Mouse (Mus musculus) liver, adult 2 months (tissue): ENCODE results near the gene Vmn1r137. TPM values are rescaled to one million over a fixed set of nuclear protein-coding genes. Genes with fewer than 3 reads are reported as not detected.
"Not testable (repeated sequence)": the region's sequence is repeated elsewhere in the genome, so short reads cannot be mapped to it uniquely, and the experiment has no call there.

Experiments used
- DNase-seq: peaks from one replicate; pipeline ENCODE4 v3.0.0-alpha.2; 2011; ENCODE audit warnings: low read depth, low spot score; ENCODE audit errors: extremely low read depth
- H3K27ac ChIP-seq: fragments of 200-500 bp; replicated peaks from 2 replicates; pipeline ENCODE4 v1.5.1; 2012; ENCODE audit warnings: low read depth, mild to moderate bottlenecking, control low read depth, inconsistent platforms, low read length; ENCODE audit not compliant: insufficient read depth
- H3K27me3 ChIP-seq: fragments of 200-500 bp; 2 replicates; pipeline ENCODE4 v1.6.1; 2012; ENCODE audit warnings: mild to moderate bottlenecking, moderate library complexity, low read length, inconsistent platforms; ENCODE audit not compliant: control insufficient read depth, insufficient read depth
- H3K36me3 ChIP-seq: fragments of 200-500 bp; 2 replicates; pipeline ENCODE4 v1.6.1; 2012; ENCODE audit warnings: low read length, inconsistent platforms; ENCODE audit not compliant: control insufficient read depth, insufficient read depth
- H3K4me1 ChIP-seq: fragments of 200-500 bp; 2 replicates; pipeline ENCODE4 v1.6.1; 2011; ENCODE audit warnings: low read length; ENCODE audit not compliant: control insufficient read depth, insufficient read depth
- H3K4me3 ChIP-seq: fragments of 200-500 bp; 2 replicates; pipeline ENCODE4 v1.5.1; 2011; ENCODE audit warnings: low read depth, mild to moderate bottlenecking, control low read depth, low read length, moderate library complexity; ENCODE audit not compliant: insufficient read depth
- H3K79me2 ChIP-seq: fragments of 200-500 bp; 2 replicates; pipeline ENCODE4 v1.6.1; 2012; ENCODE audit warnings: inconsistent platforms, mild to moderate bottlenecking, low read length, moderate library complexity; ENCODE audit not compliant: control insufficient read depth, insufficient read depth
- H3K9ac ChIP-seq: fragments of 200-500 bp; 2 replicates; pipeline ENCODE4 v1.6.1; 2012; ENCODE audit warnings: low read depth, mild to moderate bottlenecking, control low read depth, inconsistent platforms, low read length
- WGBS: fragments of 180-500 bp; shearing (Covaris S2); methylation state at CpG from one replicate; pipeline ENCODE4 v1.1.7; 2018; 5-methylcytosine and 5-hydroxymethylcytosine counted together
- polyA plus RNA-seq: library from polyadenylated mRNA; depleted of rRNA; stranded (reverse); fragments of >200 nt; gene quantifications from 2 replicates; pipeline ENCODE4 v1.2.3, GENCODE M21; 2012; rRNA removed
- total RNA-seq: library from RNA; depleted of rRNA; stranded (reverse); fragments of >200 nt; gene quantifications from 2 replicates; pipeline ENCODE4 v1.2.3, GENCODE M21; 2014; rRNA removed

The Vmn1r137 gene
- not detected in 2 replicates for total RNA-seq
- not detected in 2 replicates for polyA plus RNA-seq

- not testable (repeated sequence) for H3K27me3 ChIP-seq, H3K36me3 ChIP-seq, H3K79me2 ChIP-seq, H3K9ac ChIP-seq, H3K27ac ChIP-seq, DNase-seq, H3K4me3 ChIP-seq, H3K4me1 ChIP-seq
- no CpG with 5 or more reads among the region's 3 CpGs for WGBS
Observed at GRCm38 (mm10) chr7:21994287-21994686, at the start of gene Vmn1r137. Gene Vmn1r137 (plus strand): TSS chr7:21994587.

- DNase-seq, H3K27me3 ChIP-seq, H3K9ac ChIP-seq, H3K4me3 ChIP-seq, H3K27ac ChIP-seq, H3K79me2 ChIP-seq, H3K36me3 ChIP-seq, H3K4me1 ChIP-seq: not testable (repeated sequence)
- WGBS, result no CpG with 5 or more reads among the region's 2 CpGs
Observed at GRCm38 (mm10) chr7:22028797-22029196, 34.4 kb downstream of the Vmn1r137 start, which contains the start of gene Vmn1r138. Gene Vmn1r138 (minus strand): TSS chr7:22028897.

Other genes with a start within 250 kb of the Vmn1r137 start
- not detected in 2 replicates for gene Gm4175, start 233.1 kb upstream of the Vmn1r137 start, total RNA-seq
- gene Gm4175, start 233.1 kb upstream of the Vmn1r137 start, polyA plus RNA-seq, result not detected in 2 replicates
- not detected in 2 replicates for gene Gm4177, start 197.9 kb upstream of the Vmn1r137 start, total RNA-seq
- not detected in 2 replicates for gene Gm4177, start 197.9 kb upstream of the Vmn1r137 start, polyA plus RNA-seq
- not detected in 2 replicates for gene Vmn1r135, start 162.2 kb upstream of the Vmn1r137 start, total RNA-seq
- not detected in 2 replicates for gene Vmn1r135, start 162.2 kb upstream of the Vmn1r137 start, polyA plus RNA-seq
- not detected in 2 replicates for gene Gm5725, start 150.3 kb upstream of the Vmn1r137 start, total RNA-seq
- not detected in 2 replicates for gene Gm5725, start 150.3 kb upstream of the Vmn1r137 start, polyA plus RNA-seq
- not detected in 2 replicates for gene Gm5891, start 73.3 kb upstream of the Vmn1r137 start, total RNA-seq
- not detected in 2 replicates for gene Gm5891, start 73.3 kb upstream of the Vmn1r137 start, polyA plus RNA-seq
- not detected in 2 replicates for gene Vmn1r138, start 34.3 kb downstream of the Vmn1r137 start, total RNA-seq
- gene Vmn1r138, start 34.3 kb downstream of the Vmn1r137 start, polyA plus RNA-seq, result not detected in 2 replicates
- gene Gm6176, start 61.7 kb downstream of the Vmn1r137 start, total RNA-seq, result not detected in 2 replicates
- not detected in 2 replicates for gene Gm6176, start 61.7 kb downstream of the Vmn1r137 start, polyA plus RNA-seq
- not detected in 2 replicates for gene Vmn1r139, start 74.5 kb downstream of the Vmn1r137 start, total RNA-seq
- not detected in 2 replicates for gene Vmn1r139, start 74.5 kb downstream of the Vmn1r137 start, polyA plus RNA-seq
- gene Gm16451, start 123.7 kb downstream of the Vmn1r137 start, total RNA-seq, result not detected in 2 replicates
- gene Gm16451, start 123.7 kb downstream of the Vmn1r137 start, polyA plus RNA-seq, result not detected in 2 replicates
- gene Gm10666, start 140.2 kb downstream of the Vmn1r137 start, total RNA-seq, result not detected in 2 replicates
- gene Gm10666, start 140.2 kb downstream of the Vmn1r137 start, polyA plus RNA-seq, result not detected in 2 replicates
- not detected in 2 replicates for gene Vmn1r142, start 169.4 kb downstream of the Vmn1r137 start, total RNA-seq
- gene Vmn1r142, start 169.4 kb downstream of the Vmn1r137 start, polyA plus RNA-seq, result not detected in 2 replicates
- gene Vmn1r143, start 194.8 kb downstream of the Vmn1r137 start, total RNA-seq, result not detected in 2 replicates
- gene Vmn1r143, start 194.8 kb downstream of the Vmn1r137 start, polyA plus RNA-seq, result not detected in 2 replicates
- not detected in 2 replicates for gene Gm8653, start 206.7 kb downstream of the Vmn1r137 start, total RNA-seq
- gene Gm8653, start 206.7 kb downstream of the Vmn1r137 start, polyA plus RNA-seq, result not detected in 2 replicates
- not detected in 2 replicates for gene Gm8453, start 234.9 kb downstream of the Vmn1r137 start, total RNA-seq
- gene Gm8453, start 234.9 kb downstream of the Vmn1r137 start, polyA plus RNA-seq, result not detected in 2 replicates